Mouse (Mus musculus) liver, adult 2 months (tissue): ENCODE data around the gene Fam209. TPM values are rescaled to one million over a fixed set of nuclear protein-coding genes. Genes with fewer than 3 reads are reported as not detected.

Experiments used
- DNase-seq: peaks from one replicate; pipeline ENCODE4 v3.0.0-alpha.2; 2011; ENCODE audit warnings: low read depth, low spot score; ENCODE audit errors: extremely low read depth
- H3K27ac ChIP-seq: fragments of 200-500 bp; replicated peaks from 2 replicates; pipeline ENCODE4 v1.5.1; 2012; ENCODE audit warnings: low read depth, mild to moderate bottlenecking, control low read depth, inconsistent platforms, low read length; ENCODE audit not compliant: insufficient read depth
- H3K27me3 ChIP-seq: fragments of 200-500 bp; 2 replicates; pipeline ENCODE4 v1.6.1; 2012; ENCODE audit warnings: mild to moderate bottlenecking, moderate library complexity, low read length, inconsistent platforms; ENCODE audit not compliant: control insufficient read depth, insufficient read depth
- H3K36me3 ChIP-seq: fragments of 200-500 bp; 2 replicates; pipeline ENCODE4 v1.6.1; 2012; ENCODE audit warnings: low read length, inconsistent platforms; ENCODE audit not compliant: control insufficient read depth, insufficient read depth
- H3K4me1 ChIP-seq: fragments of 200-500 bp; 2 replicates; pipeline ENCODE4 v1.6.1; 2011; ENCODE audit warnings: low read length; ENCODE audit not compliant: control insufficient read depth, insufficient read depth
- H3K4me3 ChIP-seq: fragments of 200-500 bp; 2 replicates; pipeline ENCODE4 v1.5.1; 2011; ENCODE audit warnings: low read depth, mild to moderate bottlenecking, control low read depth, low read length, moderate library complexity; ENCODE audit not compliant: insufficient read depth
- H3K79me2 ChIP-seq: fragments of 200-500 bp; 2 replicates; pipeline ENCODE4 v1.6.1; 2012; ENCODE audit warnings: inconsistent platforms, mild to moderate bottlenecking, low read length, moderate library complexity; ENCODE audit not compliant: control insufficient read depth, insufficient read depth
- H3K9ac ChIP-seq: fragments of 200-500 bp; 2 replicates; pipeline ENCODE4 v1.6.1; 2012; ENCODE audit warnings: low read depth, mild to moderate bottlenecking, control low read depth, inconsistent platforms, low read length
- CTCF ChIP-seq: fragments of 200-500 bp; IDR thresholded peaks from 2 replicates; pipeline ENCODE4 v1.5.1; 2011; ENCODE audit warnings: low read depth, low read length, control low read depth
- POLR2A ChIP-seq: fragments of 200-500 bp; IDR thresholded peaks from 2 replicates; pipeline ENCODE4 v1.6.1; 2011; ENCODE audit warnings: low read length, control low read depth; ENCODE audit not compliant: insufficient read depth; ENCODE audit errors: extremely low read depth
- WGBS: fragments of 180-500 bp; shearing (Covaris S2); methylation state at CpG from one replicate; pipeline ENCODE4 v1.1.7; 2018; 5-methylcytosine and 5-hydroxymethylcytosine counted together
- polyA plus RNA-seq: library from polyadenylated mRNA; depleted of rRNA; stranded (reverse); fragments of >200 nt; gene quantifications from 2 replicates; pipeline ENCODE4 v1.2.3, GENCODE M21; 2012; rRNA removed
- total RNA-seq: library from RNA; depleted of rRNA; stranded (reverse); fragments of >200 nt; gene quantifications from 2 replicates; pipeline ENCODE4 v1.2.3, GENCODE M21; 2014; rRNA removed

Gene Fam209
- total RNA-seq (0.18 TPM in 1 of 2 replicates, not detected in the other), polyA plus RNA-seq (0.15 and 0.18 TPM in 2 replicates)

GRCm38 (mm10) chr2:172472318-172472717 is at the start of gene Fam209:
Gene Fam209, plus strand, starts transcription at chr2:172472520.
- DNase-seq: no peak
- Histone ChIP-seq H3K36me3 (peaks cover 8% of the 10 kb centered on the region; the same call in 1 of the 2 replicates), H3K27me3 (no peaks in the 10 kb centered on the region), H3K27ac (peak within 1 kb of the TSS; percentile 79), H3K4me1 (peaks cover 9% of the 10 kb centered on the region), H3K79me2 (no peaks in the 10 kb centered on the region), H3K4me3 (no peak within 1 kb of the TSS), H3K9ac (peak within 1 kb of the TSS; percentile 26; the same call in 1 of the 2 replicates)
- TF ChIP-seq CTCF (no peak), POLR2A (no peak)
- WGBS: 92% methylated on average over 11 of the region's 11 CpGs

GRCm38 (mm10) chr2:172430609-172431008 is 41.7 kb upstream of the Fam209 start:
- Histone ChIP-seq H3K36me3 (no peaks in the 10 kb centered on the region), H3K27me3 (no peaks in the 10 kb centered on the region), H3K79me2 (no peaks in the 10 kb centered on the region), H3K9ac (no peak overlapping the region), H3K4me3 (no peak overlapping the region), H3K27ac (no peak overlapping the region), H3K4me1 (no peaks in the 10 kb centered on the region)
- DNase-seq: no peak
- 32% methylated on average over 1 of the region's 1 CpGs for WGBS
- TF ChIP-seq POLR2A (no peak), CTCF (no peak)

DNA sequence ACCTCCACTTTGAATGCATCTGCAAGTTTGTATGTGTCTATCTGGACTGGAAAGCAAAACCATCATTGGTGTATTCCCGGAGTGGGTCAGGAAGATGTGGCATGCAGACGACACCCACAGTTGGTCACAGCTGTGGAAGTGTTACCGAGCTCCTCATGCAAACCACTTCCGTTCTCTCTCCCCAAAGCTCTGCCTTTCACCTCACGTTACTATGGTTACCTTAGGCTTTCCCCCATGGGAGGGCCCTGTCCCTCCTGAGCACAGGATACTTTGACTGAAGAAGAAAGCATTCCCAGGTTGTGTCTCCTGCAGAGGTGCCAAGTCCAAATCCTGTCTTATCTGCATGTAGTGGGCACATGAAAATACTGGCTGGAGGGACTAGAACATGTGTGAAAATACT is 38.6 kb upstream of the Fam209 start:
- 59% methylated on average over 5 of the region's 5 CpGs for WGBS
- H3K27ac ChIP-seq: no peak overlapping the region

DNA sequence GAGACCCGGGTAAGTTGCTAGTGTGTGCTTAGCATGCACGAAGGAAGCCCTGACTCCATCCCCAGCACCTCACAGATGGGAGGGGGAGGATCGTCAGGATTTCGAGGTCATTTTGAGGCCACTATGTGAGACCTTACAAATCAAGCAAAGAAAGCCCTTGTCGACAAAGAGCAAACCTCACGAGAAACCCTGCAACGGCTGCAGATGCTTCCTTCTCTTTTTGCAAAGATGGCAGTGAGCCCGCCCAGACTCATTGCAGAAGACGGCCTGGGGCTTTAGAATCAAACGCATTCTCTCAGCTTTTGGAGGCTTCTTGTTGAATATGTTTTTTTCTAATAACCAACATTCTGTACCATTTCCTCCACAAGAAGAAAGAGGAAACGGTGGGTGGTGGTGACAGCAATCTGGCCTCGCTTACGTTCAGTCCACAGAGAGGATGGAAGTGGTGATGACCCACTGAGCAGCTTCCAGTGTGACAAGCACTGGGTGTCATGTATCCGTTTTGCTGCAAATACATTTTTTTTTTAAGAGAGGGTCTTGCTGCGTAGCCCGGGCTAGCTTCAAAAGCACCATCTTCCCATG is 34.9 kb upstream of the Fam209 start:
- Histone ChIP-seq H3K36me3 (no peaks in the 10 kb centered on the region), H3K9ac (no peak overlapping the region), H3K27me3 (no peaks in the 10 kb centered on the region), H3K79me2 (peaks cover 8% of the 10 kb centered on the region; the same call in 1 of the 2 replicates), H3K4me3 (no peak overlapping the region), H3K4me1 (peaks cover 10% of the 10 kb centered on the region), H3K27ac (no peak overlapping the region)
- 60% methylated on average over 16 of the region's 16 CpGs for WGBS
- no peak for TF ChIP-seq POLR2A
- no peak for TF ChIP-seq CTCF
- no peak for DNase-seq

More for the DNA sequence above, 38.6 kb upstream of the Fam209 start:
- no peak for DNase-seq
- H3K36me3 ChIP-seq: no peaks in the 10 kb centered on the region
- H3K79me2 ChIP-seq: no peaks in the 10 kb centered on the region
- no peak overlapping the region for H3K4me3 ChIP-seq
- no peak overlapping the region for H3K9ac ChIP-seq
- TF ChIP-seq POLR2A (no peak), CTCF (no peak)
- no peaks in the 10 kb centered on the region for H3K27me3 ChIP-seq
- no peaks in the 10 kb centered on the region for H3K4me1 ChIP-seq

DNA sequence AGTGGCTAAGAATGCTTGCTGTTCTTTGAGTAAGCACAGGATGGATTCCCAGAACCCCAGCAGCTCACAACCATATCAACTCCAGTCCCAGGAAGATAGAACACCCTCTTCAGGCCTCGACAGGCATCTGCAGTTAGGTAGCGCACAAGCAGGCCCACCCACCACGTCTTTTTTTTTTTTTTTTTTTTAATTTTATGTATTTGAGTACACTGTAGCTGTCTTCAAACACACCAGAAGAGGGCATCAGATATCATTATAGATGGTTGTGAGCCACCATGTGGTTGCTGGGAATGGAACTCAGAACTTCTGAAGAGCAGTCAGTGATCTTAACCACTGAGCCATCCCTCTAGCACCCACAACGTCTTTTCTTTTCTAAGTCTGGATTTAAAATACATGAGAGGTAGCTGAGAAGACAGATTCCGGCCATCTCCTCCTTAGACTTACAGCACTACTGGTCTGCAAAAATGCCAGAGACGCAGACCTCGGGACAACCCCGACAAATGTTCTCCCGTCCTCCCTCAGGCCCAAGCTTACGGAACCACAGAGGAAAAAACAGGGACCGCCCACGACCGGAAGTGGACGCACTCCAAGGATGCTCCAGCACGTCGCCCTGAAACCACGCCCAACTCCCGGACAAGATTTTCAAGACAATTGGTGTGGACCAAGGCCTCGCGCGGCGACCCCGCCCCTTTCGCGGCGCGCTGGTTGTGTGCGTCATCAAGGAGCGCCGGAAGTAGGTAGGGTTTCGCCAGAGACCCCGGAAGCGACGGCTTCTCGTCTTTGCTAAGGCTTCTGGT is 32.3 kb upstream of the Fam209 start, which contains the start of gene Rtf2:
TSS of gene Rtf2 (plus strand) at position 714 of the 797 bp plus-strand sequence.
- Histone ChIP-seq H3K27me3 (no peaks in the 10 kb centered on the region), H3K9ac (peak within 1 kb of the TSS; percentile 84), H3K4me1 (peaks cover 10% of the 10 kb centered on the region), H3K4me3 (peak within 1 kb of the TSS; percentile 87), H3K27ac (peak within 1 kb of the TSS; percentile 93), H3K36me3 (no peaks in the 10 kb centered on the region), H3K79me2 (peaks cover 11% of the 10 kb centered on the region; the same call in 1 of the 2 replicates)
- peak; percentile 96 for DNase-seq
- 0 out of 2 replicates have a peak, but pooled peaks have one; percentile 48 for TF ChIP-seq POLR2A
- TF ChIP-seq CTCF: no peak
- WGBS: 3% methylated on average over 35 of the region's 35 CpGs
